Mouse (Mus musculus): ENCODE results near the gene Sap30bp.
A peak's percentile ranks its signal among the peaks of the same experiment; 100 is the strongest.

Gene Sap30bp

GRCm38 (mm10) chr11:115933108-115933746, at the start of gene Sap30bp, which contains the start of gene Recql5:
Gene Sap30bp (plus strand): TSS chr11:115933282.
Gene Recql5 (minus strand): TSS chr11:115933477.
- peak; percentile 99 for DNase-seq (ENCODE audit: low read depth)

DNA sequence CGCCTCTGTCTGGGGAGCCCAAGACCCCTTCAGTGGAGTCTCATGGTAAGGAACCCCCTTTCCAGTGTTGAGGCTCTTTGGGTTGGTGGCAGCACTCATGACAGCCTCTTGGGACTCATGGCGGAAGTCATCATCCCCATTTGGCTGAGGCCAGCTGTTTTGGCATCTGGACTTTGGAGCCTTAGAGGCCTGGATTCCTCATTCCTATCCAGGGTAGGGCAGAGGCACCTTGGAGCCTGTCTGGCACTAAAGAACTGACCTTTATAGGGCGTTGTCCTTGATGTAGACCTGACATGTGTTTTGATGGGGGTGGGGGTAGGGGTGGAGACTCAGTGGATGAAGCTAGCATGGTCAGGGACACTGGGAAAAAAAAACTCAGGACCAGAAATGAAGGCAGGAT, 48.7 kb upstream of the Sap30bp start:
- DNase-seq (ENCODE audit: low read depth), result no peak

- DNase-seq (ENCODE audit: low read depth), result no peak
Observed at GRCm38 (mm10) chr11:115885281-115885680, 47.8 kb upstream of the Sap30bp start.

DNA sequence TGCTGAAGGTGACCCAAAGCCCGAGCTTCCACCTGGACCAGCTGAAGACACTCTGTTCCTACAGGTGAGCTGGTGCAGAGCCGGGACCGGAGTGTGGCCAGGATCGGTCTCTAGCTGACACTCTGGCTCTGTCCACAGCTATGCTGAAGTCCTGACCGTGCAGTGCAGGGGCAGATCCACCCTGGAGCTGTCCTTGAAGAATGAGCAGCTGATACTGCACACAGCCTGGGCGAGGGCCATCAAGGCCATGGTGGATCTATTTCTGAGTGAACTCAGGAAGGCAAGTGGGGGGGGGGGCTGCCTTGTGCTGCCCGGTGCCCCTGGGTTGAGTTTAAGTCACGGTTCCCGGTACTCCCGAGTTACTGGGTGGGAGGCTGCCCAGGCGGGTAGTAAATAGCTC, 46.6 kb upstream of the Sap30bp start:
- DNase-seq (ENCODE audit: low read depth), result no peak

GRCm38 (mm10) chr11:115888020-115888419, 45.1 kb upstream of the Sap30bp start:
- no peak for DNase-seq (ENCODE audit: low read depth)

DNA sequence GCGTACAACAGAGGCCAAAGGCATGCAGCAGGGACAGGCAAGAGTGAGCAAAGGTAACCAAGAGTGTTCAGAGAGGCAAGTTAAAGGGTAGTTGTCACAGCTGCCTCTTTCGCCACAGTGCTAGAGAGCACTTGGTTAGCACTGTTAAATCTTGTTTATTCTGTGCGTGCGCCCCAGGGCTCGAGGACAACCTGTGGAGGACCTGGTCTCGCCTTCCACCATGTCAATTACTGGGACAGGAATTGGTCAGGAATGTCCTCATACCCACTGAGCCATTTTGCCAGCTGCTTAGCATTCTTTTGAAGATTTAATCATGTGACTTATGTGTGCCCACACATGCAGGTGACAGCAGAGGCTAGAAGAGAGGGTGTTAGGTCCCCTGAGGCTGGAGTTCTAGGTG, 43.9 kb upstream of the Sap30bp start:
- no peak for DNase-seq (ENCODE audit: low read depth)

DNA sequence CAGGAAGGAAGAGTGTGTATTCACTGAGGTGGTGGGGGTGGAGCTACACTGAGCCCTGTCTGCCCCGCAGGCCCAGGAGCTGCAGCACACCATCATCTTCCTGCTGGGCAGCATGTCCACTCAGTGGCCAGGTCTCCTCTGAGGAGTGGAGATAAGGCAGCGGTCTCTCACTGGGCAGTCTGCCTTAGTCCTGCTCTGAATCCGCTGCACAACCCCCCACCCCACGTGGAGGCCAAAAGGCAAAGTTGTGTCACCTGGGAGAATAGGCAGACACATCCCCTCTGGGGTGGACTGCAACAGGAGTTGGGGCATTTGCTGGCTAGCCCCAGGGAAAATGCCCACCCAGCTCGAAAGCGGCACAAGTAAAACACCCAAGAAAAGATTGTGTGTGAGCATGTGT, 40.9 kb upstream of the Sap30bp start:
- DNase-seq (ENCODE audit: low read depth), result no peak

DNA sequence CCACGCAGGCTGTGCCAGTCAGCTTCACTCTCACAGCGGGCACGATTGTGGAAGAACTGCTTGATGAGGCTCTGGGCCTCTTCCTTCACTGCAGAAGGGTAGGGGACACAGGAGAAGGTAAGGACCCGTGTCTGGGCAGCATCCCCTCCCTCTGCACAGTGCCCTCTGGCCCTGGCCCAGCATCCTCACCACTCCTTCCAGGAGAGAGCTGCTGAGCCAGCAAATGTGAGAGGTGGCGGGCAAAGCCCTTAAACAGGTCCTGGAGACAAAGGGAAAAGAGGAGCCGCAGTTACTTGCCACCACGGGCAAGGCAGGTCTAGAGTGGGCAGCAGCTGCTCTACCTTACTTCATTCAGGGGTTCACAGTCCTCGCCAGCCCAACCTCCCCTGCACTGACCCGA, 40.0 kb upstream of the Sap30bp start:
- no peak for DNase-seq (ENCODE audit: low read depth)

GRCm38 (mm10) chr11:115894755-115895520, 38.1 kb upstream of the Sap30bp start:
- no peak for DNase-seq (ENCODE audit: low read depth)

DNA sequence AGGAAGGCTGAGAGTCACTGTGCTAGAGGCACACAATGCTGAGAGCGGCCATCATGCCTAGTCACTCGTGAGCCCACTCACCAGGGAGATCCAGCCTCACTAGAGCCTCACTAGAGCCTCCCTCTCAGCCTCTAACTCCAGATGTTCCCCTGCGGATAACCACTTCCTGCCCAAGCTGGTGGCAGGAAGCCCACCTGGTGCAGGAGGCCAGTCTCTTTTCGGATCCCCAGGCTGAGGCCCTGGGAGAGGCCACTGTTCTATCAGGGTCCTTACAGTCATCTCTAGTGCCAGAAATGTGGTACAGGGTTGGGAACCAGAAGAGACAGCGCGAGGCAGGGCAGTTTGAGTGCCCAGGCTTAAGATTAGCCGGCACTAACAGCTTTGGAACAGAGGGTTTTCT, 34.6 kb upstream of the Sap30bp start:
- no peak for DNase-seq (ENCODE audit: low read depth)

DNA sequence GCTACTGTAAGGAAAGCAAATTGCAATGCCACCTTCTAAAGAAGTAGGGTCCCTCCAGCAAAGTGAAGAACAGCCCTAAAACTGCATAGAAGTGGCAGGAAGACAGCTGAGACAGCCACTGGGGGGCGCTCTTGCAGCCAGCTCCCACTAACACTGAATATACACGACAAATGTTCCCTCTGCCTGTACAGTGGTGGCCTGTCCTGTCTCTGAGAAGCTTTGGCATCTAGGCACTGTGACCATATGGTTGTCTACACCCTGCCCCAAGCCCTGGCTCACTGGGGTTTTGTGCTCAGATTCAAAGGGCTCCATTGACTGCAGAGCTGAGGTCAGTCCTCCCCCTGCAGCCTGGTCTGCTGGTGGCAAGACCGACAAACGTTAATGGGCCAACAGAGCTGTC, 34.2 kb upstream of the Sap30bp start:
- DNase-seq (ENCODE audit: low read depth), result no peak

GRCm38 (mm10) chr11:115899486-115900266, 33.4 kb upstream of the Sap30bp start, which contains the start of gene Smim5:
Gene Smim5 (plus strand): TSS chr11:115899966.
- peak; percentile 51 for DNase-seq (ENCODE audit: low read depth)

- DNase-seq (ENCODE audit: low read depth), result no peak
Observed at GRCm38 (mm10) chr11:115900561-115901337, 32.3 kb upstream of the Sap30bp start.

GRCm38 (mm10) chr11:115901338-115902161, 31.5 kb upstream of the Sap30bp start:
- DNase-seq (ENCODE audit: low read depth), result no peak

GRCm38 (mm10) chr11:115902177-115902576, 30.9 kb upstream of the Sap30bp start:
- DNase-seq (ENCODE audit: low read depth), result no peak

- peak; percentile 31 for DNase-seq (ENCODE audit: low read depth)
Observed at GRCm38 (mm10) chr11:115902831-115903230, 30.3 kb upstream of the Sap30bp start.

- no peak for DNase-seq (ENCODE audit: low read depth)
Observed at GRCm38 (mm10) chr11:115903384-115904230, 29.5 kb upstream of the Sap30bp start.

DNA sequence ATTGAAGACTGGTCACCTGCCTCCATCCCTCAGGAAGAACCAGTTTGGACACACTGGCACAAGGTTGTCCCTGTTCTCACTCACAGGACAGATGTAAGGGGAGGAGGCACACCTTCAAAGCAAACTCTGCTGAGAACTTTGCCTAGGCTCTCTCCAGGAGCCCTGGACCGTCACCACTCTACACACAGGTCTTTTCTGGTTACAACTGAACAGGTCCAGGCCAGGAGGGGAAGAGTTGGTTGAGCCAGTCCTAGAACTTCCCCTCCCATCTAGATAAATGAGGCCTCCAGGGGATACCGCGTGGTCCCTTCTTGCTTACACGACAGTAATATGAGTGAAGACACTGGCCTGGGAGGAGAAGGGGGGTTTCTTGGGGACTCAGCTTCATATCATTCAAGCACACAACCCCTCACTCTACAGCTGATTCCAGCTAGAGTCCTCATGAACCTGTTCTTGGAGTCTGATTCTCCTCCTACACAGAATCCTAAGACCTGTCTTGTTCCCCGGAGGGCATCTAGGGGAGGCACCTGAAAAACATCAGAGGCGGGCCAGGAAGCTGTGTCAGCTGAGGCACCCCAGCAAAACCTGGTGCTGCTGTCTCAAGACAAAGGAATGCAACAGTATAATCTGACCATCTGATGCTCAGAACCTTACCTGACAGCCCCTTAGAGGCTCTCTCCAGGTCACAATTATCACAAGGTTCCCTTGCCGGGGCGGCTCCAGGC, 28.7 kb upstream of the Sap30bp start:
- DNase-seq (ENCODE audit: low read depth), result no peak

All from fibroblast of lung, adult 2 months (primary cell).